Mouse (Mus musculus) kidney, embryonic 16.5 days (tissue): Measurements from ENCODE around the gene Eipr1. TPM values are rescaled to one million over a fixed set of nuclear protein-coding genes. Genes with fewer than 3 reads are reported as not detected.
A peak's percentile ranks its signal among the peaks of the same experiment; 100 is the strongest.

ENCODE experiments used
- ATAC-seq: fragments of 200-750 bp; cut with Nextera tagmentation; 2 replicates; pipeline ENCODE4 v1.8.0; 2017; ENCODE audit warnings: moderate TSS enrichment; ENCODE audit not compliant: low FRiP score, low TSS enrichment
- H3K27ac ChIP-seq: fragments of 300-500 bp; sonication (generic); 2 replicates; pipeline ENCODE4 v1.5.1; 2014; ENCODE audit warnings: low read length
- H3K27me3 ChIP-seq: fragments of 300-500 bp; sonication (generic); 2 replicates; pipeline ENCODE4 v1.6.1; 2014; ENCODE audit warnings: low read length, control low read depth, mixed read lengths; ENCODE audit not compliant: insufficient read depth
- H3K36me3 ChIP-seq: fragments of 300-500 bp; sonication (generic); 2 replicates; pipeline ENCODE4 v1.6.1; 2014; ENCODE audit warnings: low read length, control low read depth, mixed read lengths; ENCODE audit not compliant: insufficient read depth
- H3K4me1 ChIP-seq: fragments of 300-500 bp; sonication (generic); 2 replicates; pipeline ENCODE4 v1.6.1; 2014; ENCODE audit warnings: low read length, control low read depth, mixed read lengths; ENCODE audit not compliant: insufficient read depth
- H3K4me2 ChIP-seq: fragments of 300-500 bp; sonication (generic); replicated peaks from 2 replicates; pipeline ENCODE4 v1.6.1; 2014; ENCODE audit warnings: low read depth, low read length
- H3K4me3 ChIP-seq: fragments of 300-500 bp; sonication (generic); 2 replicates; pipeline ENCODE4 v1.5.1; 2014; ENCODE audit warnings: mild to moderate bottlenecking, low read length
- H3K9ac ChIP-seq: fragments of 300-500 bp; sonication (generic); replicated peaks from 2 replicates; pipeline ENCODE4 v1.6.1; 2014; ENCODE audit warnings: low read length
- H3K9me3 ChIP-seq: fragments of 300-500 bp; sonication (generic); 2 replicates; pipeline ENCODE4 v1.6.1; 2016; ENCODE audit warnings: low read length, control low read depth
- WGBS: fragments of 180-500 bp; shearing (Covaris S2); extraction: QIAGEN DNeasy Blood & Tissue Kit; methylation state at CpG from one replicate; pipeline ENCODE4 v1.1.7; 2014; 5-methylcytosine and 5-hydroxymethylcytosine counted together
- polyA plus RNA-seq: library from polyadenylated mRNA; unstranded; fragments of >200 nt; fragmentation: Nextera tagmentation; extraction: Ambion mirVana; gene quantifications from 2 replicates; pipeline ENCODE4 v1.2.1, GENCODE M21; 2015

Gene Eipr1
- polyA plus RNA-seq, 1 experiment from 2014 or later = 41.4 TPM

DNA sequence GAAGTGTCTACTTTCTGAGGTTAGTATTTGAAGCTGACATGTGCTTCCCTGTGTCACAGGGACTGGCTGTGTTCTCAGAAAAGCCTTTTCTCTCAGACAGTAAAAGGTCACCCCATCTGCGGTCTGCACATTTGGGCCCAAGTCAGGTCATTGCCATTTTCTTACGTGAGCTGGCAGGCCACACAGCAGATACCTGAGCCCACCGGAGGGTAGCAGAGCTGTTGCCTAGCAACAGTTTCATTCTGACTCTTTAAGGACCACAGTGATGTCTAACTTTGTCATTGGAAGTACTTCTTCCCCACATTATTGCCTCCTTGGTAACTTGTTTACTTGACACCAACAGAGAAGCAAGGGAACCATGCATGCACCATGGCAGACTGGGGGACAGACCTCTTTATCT lies 41.0 kb downstream of the Eipr1 start:
- Histone ChIP-seq H3K4me2 (no peak overlapping the region), H3K9me3 (peaks cover under 1% of the 10 kb centered on the region; the same call in 1 of the 2 replicates), H3K9ac (no peak overlapping the region), H3K36me3 (no peaks in the 10 kb centered on the region), H3K27ac (no peak overlapping the region), H3K27me3 (no peaks in the 10 kb centered on the region), H3K4me1 (peaks cover 25% of the 10 kb centered on the region), H3K4me3 (no peak overlapping the region)
- WGBS = 81% methylated on average over 3 of the region's 3 CpGs
- no peak for ATAC-seq

GRCm38 (mm10) chr12:28793715-28794114 lies 42.1 kb downstream of the Eipr1 start:
- no peak overlapping the region for H3K27ac ChIP-seq
- H3K27me3 ChIP-seq = no peaks in the 10 kb centered on the region
- H3K9ac ChIP-seq = no peak overlapping the region
- no peak for ATAC-seq
- H3K36me3 ChIP-seq = no peaks in the 10 kb centered on the region
- H3K4me2 ChIP-seq = no peak overlapping the region
- peaks cover 15% of the 10 kb centered on the region for H3K4me1 ChIP-seq
- H3K4me3 ChIP-seq = no peak overlapping the region
- peaks cover 11% of the 10 kb centered on the region for H3K9me3 ChIP-seq
- 68% methylated on average over 2 of the region's 2 CpGs for WGBS

- Histone ChIP-seq H3K9ac (no peak overlapping the region), H3K27me3 (no peaks in the 10 kb centered on the region), H3K9me3 (peaks cover 11% of the 10 kb centered on the region), H3K4me1 (peaks cover 17% of the 10 kb centered on the region), H3K36me3 (no peaks in the 10 kb centered on the region), H3K4me2 (no peak overlapping the region), H3K27ac (no peak overlapping the region), H3K4me3 (no peak overlapping the region)
- no peak for ATAC-seq
- WGBS = 91% methylated on average over 3 of the region's 3 CpGs
These were observed 43.4 kb downstream of the Eipr1 start for GRCm38 (mm10) chr12:28795041-28795440.

GRCm38 (mm10) chr12:28796881-28797420 lies 45.3 kb downstream of the Eipr1 start:
- Histone ChIP-seq H3K9me3 (peaks cover 11% of the 10 kb centered on the region), H3K27ac (no peak overlapping the region), H3K27me3 (no peaks in the 10 kb centered on the region), H3K9ac (no peak overlapping the region), H3K4me1 (peaks cover 12% of the 10 kb centered on the region), H3K4me2 (no peak overlapping the region), H3K4me3 (no peak overlapping the region), H3K36me3 (no peaks in the 10 kb centered on the region)
- ATAC-seq = no peak

- Histone ChIP-seq H3K27ac (peak overlapping the region; percentile 40; the same call in 1 of the 2 replicates), H3K9ac (no peak overlapping the region), H3K4me3 (no peak overlapping the region), H3K9me3 (peaks cover 11% of the 10 kb centered on the region), H3K4me1 (peaks cover 14% of the 10 kb centered on the region), H3K27me3 (no peaks in the 10 kb centered on the region), H3K4me2 (no peak overlapping the region), H3K36me3 (no peaks in the 10 kb centered on the region)
- 55% methylated on average over 11 of the region's 11 CpGs for WGBS
- peak; percentile 70 for ATAC-seq
These were observed 48.3 kb downstream of the Eipr1 start for GRCm38 (mm10) chr12:28799798-28800411.

- Histone ChIP-seq H3K9ac (no peak overlapping the region), H3K9me3 (peaks cover 11% of the 10 kb centered on the region), H3K27ac (no peak overlapping the region), H3K36me3 (no peaks in the 10 kb centered on the region), H3K4me2 (no peak overlapping the region), H3K4me1 (peaks cover 14% of the 10 kb centered on the region), H3K27me3 (no peaks in the 10 kb centered on the region), H3K4me3 (no peak overlapping the region)
- WGBS = 53% methylated on average over 4 of the region's 4 CpGs
- ATAC-seq = no peak; the same call in 1 of the 2 replicates
These were observed 48.8 kb downstream of the Eipr1 start for GRCm38 (mm10) chr12:28800423-28800822.

GRCm38 (mm10) chr12:28800891-28801290 lies 49.3 kb downstream of the Eipr1 start:
- H3K4me1 ChIP-seq = peaks cover 14% of the 10 kb centered on the region
- no peaks in the 10 kb centered on the region for H3K36me3 ChIP-seq
- H3K9me3 ChIP-seq = peaks cover 11% of the 10 kb centered on the region
- 84% methylated on average over 3 of the region's 3 CpGs for WGBS
- H3K9ac ChIP-seq = no peak overlapping the region
- H3K4me3 ChIP-seq = no peak overlapping the region
- no peak overlapping the region for H3K27ac ChIP-seq
- no peak for ATAC-seq
- no peak overlapping the region for H3K4me2 ChIP-seq
- no peaks in the 10 kb centered on the region for H3K27me3 ChIP-seq

DNA sequence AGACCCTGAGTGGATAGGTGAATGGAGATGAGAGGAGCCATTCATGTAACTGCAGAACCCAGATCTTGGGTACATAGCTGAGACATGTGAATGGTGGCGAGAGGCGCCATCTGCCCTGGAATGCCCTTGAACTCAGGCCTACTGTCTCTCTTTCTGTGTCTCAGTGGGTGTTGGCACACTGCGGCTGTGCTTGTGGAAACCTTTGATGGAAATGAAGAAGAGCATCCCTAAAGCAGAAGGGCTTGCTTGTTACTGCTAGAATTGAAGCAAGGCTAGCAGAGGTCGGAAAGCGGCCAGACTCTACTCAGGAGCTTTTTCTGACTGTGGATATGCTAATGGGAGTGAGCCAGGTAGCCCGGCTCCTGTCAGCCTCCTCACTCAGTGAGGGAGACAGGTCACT lies 50.1 kb downstream of the Eipr1 start:
- no peak for ATAC-seq
- Histone ChIP-seq H3K4me3 (no peak overlapping the region), H3K9ac (no peak overlapping the region), H3K4me1 (peaks cover 14% of the 10 kb centered on the region), H3K27me3 (no peaks in the 10 kb centered on the region), H3K4me2 (no peak overlapping the region), H3K36me3 (no peaks in the 10 kb centered on the region), H3K27ac (no peak overlapping the region), H3K9me3 (peaks cover 11% of the 10 kb centered on the region)
- 90% methylated on average over 6 of the region's 6 CpGs for WGBS

DNA sequence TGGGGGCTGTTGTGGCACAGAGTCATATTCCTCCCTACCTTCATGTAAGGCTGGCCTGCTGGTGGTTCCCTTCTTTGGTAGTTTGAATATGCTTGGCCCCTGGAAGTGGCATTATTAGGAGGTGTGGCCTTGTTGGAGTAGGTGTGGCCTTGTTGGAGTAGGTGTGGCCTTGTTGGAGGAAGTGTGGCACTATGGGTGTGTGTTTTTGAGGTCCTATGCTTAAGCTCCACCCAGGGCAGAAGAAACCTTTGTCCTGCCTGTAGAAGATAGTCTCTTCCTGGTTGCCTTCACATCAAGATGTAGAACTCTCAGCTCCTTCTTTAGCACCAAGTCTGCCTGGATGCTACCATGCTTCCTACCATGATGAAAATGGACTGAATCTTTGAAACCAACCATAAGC lies 51.4 kb downstream of the Eipr1 start:
- no peak overlapping the region for H3K9ac ChIP-seq
- H3K4me3 ChIP-seq = no peak overlapping the region
- H3K9me3 ChIP-seq = peaks cover 6% of the 10 kb centered on the region
- H3K27ac ChIP-seq = no peak overlapping the region
- no peak for ATAC-seq
- no peak overlapping the region for H3K4me2 ChIP-seq
- H3K4me1 ChIP-seq = peaks cover 17% of the 10 kb centered on the region
- no peaks in the 10 kb centered on the region for H3K27me3 ChIP-seq
- no peaks in the 10 kb centered on the region for H3K36me3 ChIP-seq

GRCm38 (mm10) chr12:28804558-28805481 lies 53.2 kb downstream of the Eipr1 start:
- no peak for ATAC-seq
- 67% methylated on average over 3 of the region's 3 CpGs for WGBS

More at GRCm38 (mm10) chr12:28804558-28805481, 53.2 kb downstream of the Eipr1 start:
- no peaks in the 10 kb centered on the region for H3K9me3 ChIP-seq
- H3K27ac ChIP-seq = no peak overlapping the region
- H3K27me3 ChIP-seq = no peaks in the 10 kb centered on the region
- no peaks in the 10 kb centered on the region for H3K36me3 ChIP-seq
- H3K4me1 ChIP-seq = peaks cover 17% of the 10 kb centered on the region
- no peak overlapping the region for H3K4me3 ChIP-seq
- H3K9ac ChIP-seq = no peak overlapping the region
- H3K4me2 ChIP-seq = no peak overlapping the region
